Mouse (Mus musculus) CH12.LX (cell line): Measurements from ENCODE around the gene Chit1. TPM values are rescaled to one million over a fixed set of nuclear protein-coding genes. Genes with fewer than 3 reads are reported as not detected.
A peak's percentile ranks its signal among the peaks of the same experiment; 100 is the strongest.

ENCODE experiments used
- DNase-seq: peaks from one replicate; pipeline ENCODE4 v3.0.0-alpha.2; 2013; ENCODE audit errors: extremely low read depth
- H3K27ac ChIP-seq: 2 replicates; pipeline ENCODE4 v1.5.1; 2012; ENCODE audit warnings: low read depth, mild to moderate bottlenecking, control low read depth, moderate library complexity; ENCODE audit not compliant: insufficient read depth
- H3K27me3 ChIP-seq: replicated peaks from 2 replicates; pipeline ENCODE3; 2012; ENCODE audit warnings: inconsistent platforms
- H3K36me3 ChIP-seq, 2 experiments: replicated peaks in 1 of 2; 2 replicates each; pipeline versions ENCODE3 to v1.6.1; 2012; ENCODE audit warnings: inconsistent platforms in 1 of 2, low read length in 1 of 2, mild to moderate bottlenecking in 1 of 2, mixed read lengths in 1 of 2, moderate library complexity in 1 of 2; ENCODE audit not compliant: control insufficient read depth in 1 of 2, insufficient read depth in 1 of 2
- H3K4me1 ChIP-seq, 2 experiments: 2 replicates each; pipeline ENCODE4 v1.6.1; 2012; ENCODE audit warnings: inconsistent platforms in 1 of 2, moderate library complexity in 1 of 2; ENCODE audit not compliant: insufficient read depth in 2 of 2, control insufficient read depth in 1 of 2
- H3K4me2 ChIP-seq: 2 replicates; pipeline ENCODE4 v1.6.1; 2012; ENCODE audit warnings: low read depth, mild to moderate bottlenecking, control low read depth; ENCODE audit not compliant: poor library complexity, insufficient read depth, severe bottlenecking
- H3K4me3 ChIP-seq, 3 experiments: fragments of 150-350 bp in 1 of 3; sonication (generic) in 1 of 3; replicated peaks in 1 of 3; 2 replicates each; pipeline versions ENCODE3 to v1.5.1; 2011 to 2012; ENCODE audit warnings: low read depth in 2 of 3, low read length in 2 of 3, mild to moderate bottlenecking in 2 of 3, moderate library complexity in 2 of 3, control low read depth in 1 of 3, improper control_type of control experiment in 1 of 3, inconsistent platforms in 1 of 3, mixed read lengths in 1 of 3; ENCODE audit not compliant: poor library complexity in 1 of 3
- H3K79me2 ChIP-seq: replicated peaks from 2 replicates; pipeline ENCODE4 v1.6.1; 2012; ENCODE audit warnings: mild to moderate bottlenecking, moderate library complexity; ENCODE audit not compliant: control insufficient read depth, poor library complexity, insufficient read depth, severe bottlenecking; ENCODE audit errors: extremely low read depth
- H3K9ac ChIP-seq: 2 replicates; pipeline ENCODE4 v1.6.1; 2012; ENCODE audit warnings: low read depth, mild to moderate bottlenecking, control low read depth, moderate library complexity; ENCODE audit not compliant: insufficient read depth
- H3K9me3 ChIP-seq: replicated peaks from 2 replicates; pipeline ENCODE3; 2012; ENCODE audit warnings: low read length, inconsistent platforms, mixed read lengths
- BHLHE40 ChIP-seq: IDR thresholded peaks from 2 replicates; pipeline ENCODE4 v1.6.1; 2011; ENCODE audit warnings: mild to moderate bottlenecking, low read depth, low read length, improper control_type of control experiment
- CHD1 ChIP-seq: IDR thresholded peaks from 2 replicates; pipeline ENCODE4 v1.6.1; 2012; ENCODE audit warnings: low read depth, low read length, improper control_type of control experiment, inconsistent platforms
- CHD2 ChIP-seq: IDR thresholded peaks from 2 replicates; pipeline ENCODE4 v1.6.1; 2011; ENCODE audit warnings: low read length, improper control_type of control experiment
- ELF1 ChIP-seq: IDR thresholded peaks from 2 replicates; pipeline ENCODE4 v1.6.1; 2014; ENCODE audit warnings: low read depth, mild to moderate bottlenecking, inconsistent platforms, low read length, improper control_type of control experiment
- EP300 ChIP-seq: IDR thresholded peaks from 2 replicates; pipeline ENCODE4 v1.6.1; 2011; ENCODE audit warnings: low read length, improper control_type of control experiment
- GABPA ChIP-seq: IDR thresholded peaks from 2 replicates; pipeline ENCODE4 v1.6.1; 2012; ENCODE audit warnings: low read depth, low read length, improper control_type of control experiment, inconsistent platforms; ENCODE audit not compliant: insufficient replicate concordance
- HCFC1 ChIP-seq: IDR thresholded peaks from 2 replicates; pipeline ENCODE4 v1.6.1; 2012; ENCODE audit warnings: low read depth, mild to moderate bottlenecking, inconsistent platforms, low read length, improper control_type of control experiment
- JUN ChIP-seq: IDR thresholded peaks from 2 replicates; pipeline ENCODE4 v1.6.1; 2011; ENCODE audit warnings: low read depth, mild to moderate bottlenecking, low read length, improper control_type of control experiment, moderate library complexity; ENCODE audit not compliant: insufficient read depth
- KAT2A ChIP-seq: IDR thresholded peaks from 2 replicates; pipeline ENCODE4 v1.6.1; 2012; ENCODE audit warnings: low read length, improper control_type of control experiment, inconsistent platforms; ENCODE audit not compliant: insufficient replicate concordance
- MAFK ChIP-seq: IDR thresholded peaks from 2 replicates; pipeline ENCODE4 v1.6.1; 2011; ENCODE audit warnings: low read length, improper control_type of control experiment; ENCODE audit not compliant: insufficient replicate concordance
- MXI1 ChIP-seq: IDR thresholded peaks from 2 replicates; pipeline ENCODE4 v1.6.1; 2011; ENCODE audit warnings: mild to moderate bottlenecking, low read depth, low read length, improper control_type of control experiment
- MYC ChIP-seq: IDR thresholded peaks from 2 replicates; pipeline ENCODE4 v1.6.1; 2011; ENCODE audit warnings: low read depth, mild to moderate bottlenecking, improper control_type of control experiment, low read length
- NELFE ChIP-seq: IDR thresholded peaks from 2 replicates; pipeline ENCODE4 v1.6.1; 2011; ENCODE audit warnings: low read depth, low read length, improper control_type of control experiment
- PAX5 ChIP-seq: IDR thresholded peaks from 2 replicates; pipeline ENCODE4 v1.6.1; 2012; ENCODE audit warnings: low read length, inconsistent platforms, mixed read lengths
- RAD21 ChIP-seq: IDR thresholded peaks from 2 replicates; pipeline ENCODE4 v1.6.1; 2011; ENCODE audit warnings: low read depth, mild to moderate bottlenecking, low read length, improper control_type of control experiment, moderate library complexity
- SIN3A ChIP-seq: IDR thresholded peaks from 2 replicates; pipeline ENCODE4 v1.6.1; 2012; ENCODE audit warnings: low read length, improper control_type of control experiment, inconsistent platforms
- SMC3 ChIP-seq: IDR thresholded peaks from 2 replicates; pipeline ENCODE4 v1.6.1; 2011; ENCODE audit warnings: low read depth, low read length, improper control_type of control experiment
- UBTF ChIP-seq: IDR thresholded peaks from 2 replicates; pipeline ENCODE4 v1.6.1; 2012; ENCODE audit warnings: low read depth, mild to moderate bottlenecking, inconsistent platforms, low read length, improper control_type of control experiment, moderate library complexity
- USF2 ChIP-seq: conservative IDR thresholded peaks from 2 replicates; pipeline ENCODE4 v1.6.1; 2011; ENCODE audit warnings: low read depth, low read length, improper control_type of control experiment
- ZC3H11A ChIP-seq: IDR thresholded peaks from 2 replicates; pipeline ENCODE4 v1.6.1; 2012; ENCODE audit warnings: low read depth, mild to moderate bottlenecking, inconsistent platforms, low read length, improper control_type of control experiment
- ZMIZ1 ChIP-seq: IDR thresholded peaks from 2 replicates; pipeline ENCODE4 v1.6.1; 2012; ENCODE audit warnings: low read depth, mild to moderate bottlenecking, inconsistent platforms, low read length, improper control_type of control experiment
- dilution Hi-C: fragments of 300-500 bp; cut with MboI; formaldehyde crosslinking; loops from 2 replicates; pipeline ENCODE4 v1.14.3; 2020; ENCODE audit warnings: low sequenced_read_pairs; ENCODE audit not compliant: extremely low pct_unique_long_range_greater_than_20kb, extremely low pct_ligation_motif_present
- in situ Hi-C: fragments of 300-500 bp; cut with MboI; formaldehyde crosslinking; loops from 3 replicates; pipeline ENCODE4 v1.14.3; 2019; ENCODE audit warnings: low sequenced_read_pairs, low pct_ligation_motif_present, low pct_unique_long_range_greater_than_20kb, mixed read lengths
- polyA plus RNA-seq: library from polyadenylated mRNA; unstranded; fragments of >175 nt; gene quantifications from 2 replicates; pipeline ENCODE4 v1.2.1, GENCODE M21; 2012; ENCODE audit warnings: low read depth; ENCODE audit not compliant: insufficient read length
- total RNA-seq, 2 experiments: library from RNA; depleted of rRNA; stranded (reverse); fragments of 300-350 nt in 1 of 2; fragments of >200 nt in 1 of 2; gene quantifications; 2 replicates each; pipeline ENCODE4 v1.2.3; 2012 to 2014

The Chit1 gene
- total and polyA plus RNA-seq, 3 experiments, result 0.25 to 0.47 (median 0.36) TPM

- TF ChIP-seq HCFC1 (no peak), USF2 (no peak), SIN3A (no peak), MXI1 (no peak), CHD1 (no peak)
- Histone ChIP-seq H3K4me3 (no peak within 1 kb of the TSS), H3K4me2 (no peak within 1 kb of the TSS), H3K27me3 (no peaks in the 10 kb centered on the region), H3K9me3 (no peaks in the 10 kb centered on the region), H3K9ac (no peak within 1 kb of the TSS), H3K4me1 (peaks cover 0 to 34% of the 10 kb centered on the region in 2 experiments; a peak in 2 of 4 replicates), H3K27ac (no peak within 1 kb of the TSS), H3K79me2 (no peaks in the 10 kb centered on the region), H3K36me3 (no peaks in the 10 kb centered on the region)
- DNase-seq, result no peak
- in situ Hi-C loops, result no loop called here
- dilution Hi-C loops, result no loop called here
These were observed 71.0 kb downstream of the Chit1 start, which contains the start of gene Chil1 for GRCm38 (mm10) chr1:134182025-134182424. TSS of gene Chil1 (plus strand) at chr1:134182176.

GRCm38 (mm10) chr1:134184089-134184488 is 73.0 kb downstream of the Chit1 start:
- H3K9me3 ChIP-seq, result no peaks in the 10 kb centered on the region
- H3K27ac ChIP-seq, result no peak overlapping the region
- in situ Hi-C loops, result no loop called here
- no peak overlapping the region for H3K9ac ChIP-seq
- no peak for TF ChIP-seq RAD21
- TF ChIP-seq KAT2A, result no peak
- H3K4me2 ChIP-seq, result no peak overlapping the region
- no peaks in the 10 kb centered on the region for H3K79me2 ChIP-seq
- no peaks in the 10 kb centered on the region for H3K27me3 ChIP-seq
- no peak for DNase-seq
- no peak overlapping the region for H3K4me3 ChIP-seq
- H3K4me1 ChIP-seq, result peaks cover 12 to 40% of the 10 kb centered on the region in 2 experiments
- dilution Hi-C loops, result no loop called here
- H3K36me3 ChIP-seq, result peaks cover 0 to 2% of the 10 kb centered on the region in 2 experiments

GRCm38 (mm10) chr1:134188217-134188616 is 77.2 kb downstream of the Chit1 start:
- dilution Hi-C loops (no loop called here), in situ Hi-C loops (no loop called here)
- peaks cover 21 to 72% of the 10 kb centered on the region in 2 experiments for H3K4me1 ChIP-seq
- no peak overlapping the region for H3K27ac ChIP-seq
- peak; percentile 65 for DNase-seq
- no peaks in the 10 kb centered on the region for H3K9me3 ChIP-seq
- H3K9ac ChIP-seq, result no peak overlapping the region
- H3K4me3 ChIP-seq, result peak overlapping the region in 1 of 3 experiments; percentile 40
- no peak for TF ChIP-seq ZC3H11A
- no peak for TF ChIP-seq MYC
- no peak for TF ChIP-seq JUN
- no peak for TF ChIP-seq GABPA
- TF ChIP-seq ZMIZ1, result no peak
- no peak for TF ChIP-seq USF2
- TF ChIP-seq PAX5, result no peak
- TF ChIP-seq UBTF, result no peak
- no peak for TF ChIP-seq KAT2A
- TF ChIP-seq EP300, result no peak
- no peak for TF ChIP-seq SIN3A
- TF ChIP-seq SMC3, result no peak
- no peak for TF ChIP-seq MAFK
- TF ChIP-seq BHLHE40, result no peak
- no peak for TF ChIP-seq RAD21
- no peak for TF ChIP-seq ELF1
- no peak for TF ChIP-seq CHD2
- no peak for TF ChIP-seq NELFE
- H3K27me3 ChIP-seq, result no peaks in the 10 kb centered on the region
- peaks cover 0 to 2% of the 10 kb centered on the region in 2 experiments for H3K36me3 ChIP-seq
- H3K79me2 ChIP-seq, result no peaks in the 10 kb centered on the region
- no peak overlapping the region for H3K4me2 ChIP-seq
